Mouse (Mus musculus) CH12.LX (cell line): Measurements from ENCODE around the gene Hsdl1.

Experiments
- MAZ ChIP-seq: IDR thresholded peaks from 2 replicates; pipeline ENCODE4 v1.6.1; 2012; ENCODE audit warnings: low read depth, mild to moderate bottlenecking, inconsistent platforms, low read length, improper control_type of control experiment, moderate library complexity
- POLR2A ChIP-seq: IDR thresholded peaks from 2 replicates; pipeline ENCODE4 v1.6.1; 2011; ENCODE audit warnings: low read depth, mild to moderate bottlenecking, improper control_type of control experiment, low read length
- TCF12 ChIP-seq: IDR thresholded peaks from 2 replicates; pipeline ENCODE4 v1.6.1; 2014; ENCODE audit warnings: low read depth, mild to moderate bottlenecking, inconsistent platforms, low read length, improper control_type of control experiment
- UBTF ChIP-seq: IDR thresholded peaks from 2 replicates; pipeline ENCODE4 v1.6.1; 2012; ENCODE audit warnings: low read depth, mild to moderate bottlenecking, inconsistent platforms, low read length, improper control_type of control experiment, moderate library complexity

GRCm38 (mm10) chr8:119569881-119570280 is 5.1 kb downstream of the Hsdl1 start:
- TF ChIP-seq TCF12 (no peak), POLR2A (no peak), UBTF (no peak), MAZ (no peak)
